Mouse (Mus musculus): ENCODE measurements around the gene Hspa12b. TPM values are rescaled to one million over a fixed set of nuclear protein-coding genes. Genes with fewer than 3 reads are reported as not detected.

Hspa12b gene
- 4.5 and 5.2 TPM in 2 replicates for polyA plus RNA-seq (2016; fragmentation: Nextera tagmentation; extraction: Ambion mirVana)

- H3K9me3 ChIP-seq = no peaks in the 10 kb centered on the region
- H3K36me3 ChIP-seq (replicated peaks) = no peaks in the 10 kb centered on the region
- H3K9ac ChIP-seq = peak within 1 kb of the TSS; percentile 70
- peak; percentile 89 for ATAC-seq (ENCODE audit: low FRiP score)
- 0 out of 2 replicates have a peak, but pooled peaks cover 20% of the 10 kb centered on the region for H3K27me3 ChIP-seq
- H3K4me3 ChIP-seq (replicated peaks) = peak within 1 kb of the TSS; percentile 45
- H3K27ac ChIP-seq = peak within 1 kb of the TSS; percentile 3; the same call in 1 of the 2 replicates
- WGBS = 2% methylated on average over 28 of the region's 28 CpGs
- peaks cover 18% of the 10 kb centered on the region for H3K4me1 ChIP-seq
- H3K4me2 ChIP-seq = peak within 1 kb of the TSS; percentile 90
Observed at GRCm38 (mm10) chr2:131127161-131127730, at the start of gene Hspa12b. TSS of gene Hspa12b (plus strand) at chr2:131127280.

- no peak for ATAC-seq (ENCODE audit: low FRiP score)
- Histone ChIP-seq H3K27me3 (no peaks in the 10 kb centered on the region), H3K9me3 (no peaks in the 10 kb centered on the region), H3K4me2 (no peak overlapping the region), H3K9ac (no peak overlapping the region), H3K4me3 (replicated peaks) (no peak overlapping the region), H3K36me3 (replicated peaks) (no peaks in the 10 kb centered on the region), H3K4me1 (0 out of 2 replicates have a peak, but pooled peaks cover 4% of the 10 kb centered on the region), H3K27ac (no peak overlapping the region)
- WGBS = 81% methylated on average over 5 of the region's 5 CpGs
Observed at GRCm38 (mm10) chr2:131080507-131080906, 46.6 kb upstream of the Hspa12b start.

- Histone ChIP-seq H3K9me3 (no peaks in the 10 kb centered on the region), H3K27me3 (no peaks in the 10 kb centered on the region), H3K4me2 (no peak overlapping the region), H3K27ac (no peak overlapping the region), H3K4me1 (no peaks in the 10 kb centered on the region), H3K4me3 (replicated peaks) (no peak overlapping the region), H3K36me3 (replicated peaks) (no peaks in the 10 kb centered on the region), H3K9ac (no peak overlapping the region)
- 82% methylated on average over 4 of the region's 4 CpGs for WGBS
- no peak for ATAC-seq (ENCODE audit: low FRiP score)
Observed at GRCm38 (mm10) chr2:131084206-131084605, 42.9 kb upstream of the Hspa12b start.

- ATAC-seq (ENCODE audit: low FRiP score) = no peak
- no peaks in the 10 kb centered on the region for H3K4me1 ChIP-seq
- H3K27ac ChIP-seq = no peak within 1 kb of the TSS
- WGBS = 84% methylated on average over 11 of the region's 11 CpGs
- no peak within 1 kb of the TSS for H3K4me3 ChIP-seq (replicated peaks)
- no peak within 1 kb of the TSS for H3K4me2 ChIP-seq
- no peaks in the 10 kb centered on the region for H3K27me3 ChIP-seq
- H3K36me3 ChIP-seq (replicated peaks) = no peaks in the 10 kb centered on the region
- no peak within 1 kb of the TSS for H3K9ac ChIP-seq
- H3K9me3 ChIP-seq = no peaks in the 10 kb centered on the region
Observed at GRCm38 (mm10) chr2:131086667-131087390, 40.3 kb upstream of the Hspa12b start, which contains the start of gene Siglec1. TSS of gene Siglec1 (minus strand) at chr2:131086765.

- 75% methylated on average over 4 of the region's 4 CpGs for WGBS
- no peaks in the 10 kb centered on the region for H3K27me3 ChIP-seq
- no peaks in the 10 kb centered on the region for H3K36me3 ChIP-seq (replicated peaks)
- H3K4me1 ChIP-seq = no peaks in the 10 kb centered on the region
- H3K9ac ChIP-seq = no peak overlapping the region
- no peak for ATAC-seq (ENCODE audit: low FRiP score)
- no peak overlapping the region for H3K4me3 ChIP-seq (replicated peaks)
- no peaks in the 10 kb centered on the region for H3K9me3 ChIP-seq
- no peak overlapping the region for H3K4me2 ChIP-seq
- H3K27ac ChIP-seq = no peak overlapping the region
Observed at GRCm38 (mm10) chr2:131088581-131088980, 38.5 kb upstream of the Hspa12b start.

GRCm38 (mm10) chr2:131089634-131090033, 37.4 kb upstream of the Hspa12b start:
- no peaks in the 10 kb centered on the region for H3K4me1 ChIP-seq
- no peak for ATAC-seq (ENCODE audit: low FRiP score)
- no peak overlapping the region for H3K9ac ChIP-seq
- no peaks in the 10 kb centered on the region for H3K27me3 ChIP-seq
- H3K36me3 ChIP-seq (replicated peaks) = no peaks in the 10 kb centered on the region
- H3K27ac ChIP-seq = no peak overlapping the region
- no peak overlapping the region for H3K4me3 ChIP-seq (replicated peaks)
- no peak overlapping the region for H3K4me2 ChIP-seq
- H3K9me3 ChIP-seq = no peaks in the 10 kb centered on the region
- 77% methylated on average over 1 of the region's 1 CpGs for WGBS

GRCm38 (mm10) chr2:131090852-131091251, 36.2 kb upstream of the Hspa12b start:
- Histone ChIP-seq H3K36me3 (replicated peaks) (no peaks in the 10 kb centered on the region), H3K9me3 (no peaks in the 10 kb centered on the region), H3K27ac (no peak overlapping the region), H3K4me1 (no peaks in the 10 kb centered on the region), H3K4me2 (no peak overlapping the region), H3K4me3 (replicated peaks) (no peak overlapping the region), H3K27me3 (no peaks in the 10 kb centered on the region), H3K9ac (no peak overlapping the region)
- ATAC-seq (ENCODE audit: low FRiP score) = no peak
- 89% methylated on average over 3 of the region's 3 CpGs for WGBS

- Histone ChIP-seq H3K4me2 (no peak overlapping the region), H3K27me3 (no peaks in the 10 kb centered on the region), H3K27ac (no peak overlapping the region), H3K9me3 (no peaks in the 10 kb centered on the region), H3K4me3 (replicated peaks) (no peak overlapping the region), H3K9ac (no peak overlapping the region), H3K4me1 (peaks cover 10% of the 10 kb centered on the region; the same call in 1 of the 2 replicates), H3K36me3 (replicated peaks) (no peaks in the 10 kb centered on the region)
- no peak for ATAC-seq (ENCODE audit: low FRiP score)
- 92% methylated on average over 5 of the region's 5 CpGs for WGBS
Observed at GRCm38 (mm10) chr2:131093577-131093976, 33.5 kb upstream of the Hspa12b start.

GRCm38 (mm10) chr2:131094823-131095222, 32.3 kb upstream of the Hspa12b start:
- 0% methylated on average over 1 of the region's 1 CpGs for WGBS
- no peak overlapping the region for H3K4me2 ChIP-seq
- no peaks in the 10 kb centered on the region for H3K9me3 ChIP-seq
- no peak overlapping the region for H3K9ac ChIP-seq
- ATAC-seq (ENCODE audit: low FRiP score) = peak; percentile 71
- no peaks in the 10 kb centered on the region for H3K36me3 ChIP-seq (replicated peaks)
- peaks cover 10% of the 10 kb centered on the region; the same call in 1 of the 2 replicates for H3K4me1 ChIP-seq
- no peaks in the 10 kb centered on the region for H3K27me3 ChIP-seq
- no peak overlapping the region for H3K4me3 ChIP-seq (replicated peaks)
- H3K27ac ChIP-seq = no peak overlapping the region

GRCm38 (mm10) chr2:131096101-131096795, 30.8 kb upstream of the Hspa12b start:
- Histone ChIP-seq H3K27ac (peak overlapping the region; percentile 22; the same call in 1 of the 2 replicates), H3K4me1 (peaks cover 10% of the 10 kb centered on the region; the same call in 1 of the 2 replicates), H3K9ac (no peak overlapping the region), H3K4me3 (replicated peaks) (no peak overlapping the region), H3K27me3 (no peaks in the 10 kb centered on the region), H3K36me3 (replicated peaks) (no peaks in the 10 kb centered on the region), H3K9me3 (no peaks in the 10 kb centered on the region), H3K4me2 (no peak overlapping the region)
- peak; percentile 41; the same call in 1 of the 2 replicates for ATAC-seq (ENCODE audit: low FRiP score)
- 19% methylated on average over 9 of the region's 9 CpGs for WGBS

- no peak for ATAC-seq (ENCODE audit: low FRiP score)
- Histone ChIP-seq H3K4me3 (replicated peaks) (no peak overlapping the region), H3K9ac (no peak overlapping the region), H3K27ac (no peak overlapping the region), H3K4me2 (no peak overlapping the region), H3K4me1 (peaks cover 10% of the 10 kb centered on the region; the same call in 1 of the 2 replicates), H3K9me3 (no peaks in the 10 kb centered on the region), H3K36me3 (replicated peaks) (no peaks in the 10 kb centered on the region), H3K27me3 (no peaks in the 10 kb centered on the region)
- WGBS = 62% methylated on average over 2 of the region's 4 CpGs
Observed at GRCm38 (mm10) chr2:131097087-131097486, 30.0 kb upstream of the Hspa12b start.

- 51% methylated on average over 3 of the region's 3 CpGs for WGBS
Observed at GRCm38 (mm10) chr2:131101530-131101929, 25.6 kb upstream of the Hspa12b start.

More at GRCm38 (mm10) chr2:131101530-131101929, 25.6 kb upstream of the Hspa12b start:
- H3K4me2 ChIP-seq = no peak overlapping the region
- H3K27ac ChIP-seq = no peak overlapping the region
- H3K4me3 ChIP-seq (replicated peaks) = no peak overlapping the region
- H3K9me3 ChIP-seq = no peaks in the 10 kb centered on the region
- H3K27me3 ChIP-seq = no peaks in the 10 kb centered on the region
- peaks cover 5% of the 10 kb centered on the region; the same call in 1 of the 2 replicates for H3K4me1 ChIP-seq
- H3K9ac ChIP-seq = no peak overlapping the region
- ATAC-seq (ENCODE audit: low FRiP score) = no peak
- no peaks in the 10 kb centered on the region for H3K36me3 ChIP-seq (replicated peaks)
